Mouse (Mus musculus): ENCODE results near the gene Bbc3.
A peak's percentile ranks its signal among the peaks of the same experiment; 100 is the strongest.
"Not testable (repeated sequence)": the region's sequence is repeated elsewhere in the genome, so short reads cannot be mapped to it uniquely, and the experiment has no call there.

The Bbc3 gene

GRCm38 (mm10) chr7:16308093-16308492 is at the start of gene Bbc3:
Gene Bbc3, plus strand, starts transcription at chr7:16308393.
- not testable (repeated sequence) for DNase-seq (ENCODE audit: low spot score)

DNA sequence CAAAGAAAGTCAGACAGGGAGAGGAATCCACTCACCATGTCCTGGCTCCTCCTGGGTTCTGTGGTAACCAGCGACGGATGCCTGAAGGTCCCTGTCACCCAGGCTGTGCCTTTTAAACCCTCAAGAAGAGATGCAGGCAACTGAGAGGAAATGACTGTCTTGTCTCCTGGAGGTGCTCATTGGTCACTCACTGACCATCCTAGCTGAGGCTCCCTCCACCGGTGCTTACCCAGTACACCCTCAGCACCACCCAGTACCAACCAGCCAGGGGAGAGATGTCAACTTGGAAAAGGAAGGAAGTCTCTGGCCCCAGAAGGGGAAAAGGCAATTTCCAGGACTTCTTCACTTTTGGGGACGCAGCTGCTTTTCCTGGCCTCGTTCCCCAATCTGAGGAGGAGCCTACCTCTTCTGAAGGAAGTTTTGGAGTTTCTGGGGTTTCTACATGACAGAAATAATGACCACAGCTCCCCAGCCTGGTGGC is 49.0 kb upstream of the Bbc3 start, which contains the start of gene C5ar1:
Gene C5ar1 (minus strand): TSS at position 431 of the 481 bp plus-strand sequence.
- no peak for DNase-seq (ENCODE audit: low spot score)

DNA sequence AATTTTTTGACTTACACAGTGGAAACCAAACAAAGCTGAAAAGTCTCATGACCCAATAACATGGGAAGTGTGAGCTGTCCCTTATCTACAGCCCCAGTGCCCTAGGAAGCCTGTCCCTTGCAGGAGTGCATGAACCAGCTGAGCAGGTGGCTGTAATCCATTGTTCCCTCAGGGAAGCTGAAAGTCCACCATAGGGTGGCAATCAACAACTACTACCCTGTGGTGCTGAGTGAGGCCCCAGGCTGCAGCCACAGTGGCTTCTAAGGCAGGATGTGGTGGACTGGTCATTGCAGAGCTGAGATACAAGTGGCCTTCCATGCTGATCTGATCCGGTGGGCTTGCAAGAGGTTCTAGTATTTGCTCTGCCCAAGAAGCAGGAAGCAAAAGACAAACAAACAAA is 47.1 kb upstream of the Bbc3 start:
- no peak for DNase-seq (ENCODE audit: low spot score)

- DNase-seq (ENCODE audit: low spot score), result peak; percentile 84
Observed at GRCm38 (mm10) chr7:16263015-16263787, 45.0 kb upstream of the Bbc3 start.

- DNase-seq (ENCODE audit: low spot score), result no peak
Observed at GRCm38 (mm10) chr7:16263843-16264242, 44.4 kb upstream of the Bbc3 start.

- DNase-seq (ENCODE audit: low spot score), result no peak
Observed at GRCm38 (mm10) chr7:16265856-16266255, 42.3 kb upstream of the Bbc3 start.

- not testable (repeated sequence) for DNase-seq (ENCODE audit: low spot score)
Observed at GRCm38 (mm10) chr7:16266593-16266992, 41.6 kb upstream of the Bbc3 start.

DNA sequence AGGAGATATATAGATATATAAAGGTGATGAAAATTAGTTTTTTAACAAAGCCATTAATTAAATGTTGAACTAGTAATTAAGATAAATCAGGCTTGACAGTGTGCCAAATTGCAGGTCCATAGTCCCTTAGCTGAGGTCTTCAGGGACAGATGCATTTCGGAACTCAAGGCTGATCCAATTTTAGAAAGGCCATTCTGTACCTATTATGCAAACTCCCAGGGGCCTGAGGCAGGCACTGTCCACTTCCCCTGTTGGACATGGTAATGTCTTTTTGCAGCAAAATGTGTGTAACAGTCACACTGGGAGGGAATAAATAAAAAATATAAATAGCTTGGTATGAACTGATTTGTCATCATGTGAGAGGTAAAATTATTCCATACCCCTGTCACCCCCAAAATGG is 37.1 kb upstream of the Bbc3 start:
- no peak for DNase-seq (ENCODE audit: low spot score)

- DNase-seq (ENCODE audit: low spot score), result peak; percentile 72
Observed at GRCm38 (mm10) chr7:16272681-16273080, 35.5 kb upstream of the Bbc3 start.

- peak; percentile 88 for DNase-seq (ENCODE audit: low spot score)
Observed at GRCm38 (mm10) chr7:16273081-16273765, 35.0 kb upstream of the Bbc3 start, which contains the start of gene Inafm1. Gene Inafm1, minus strand, starts transcription at chr7:16273617.

DNA sequence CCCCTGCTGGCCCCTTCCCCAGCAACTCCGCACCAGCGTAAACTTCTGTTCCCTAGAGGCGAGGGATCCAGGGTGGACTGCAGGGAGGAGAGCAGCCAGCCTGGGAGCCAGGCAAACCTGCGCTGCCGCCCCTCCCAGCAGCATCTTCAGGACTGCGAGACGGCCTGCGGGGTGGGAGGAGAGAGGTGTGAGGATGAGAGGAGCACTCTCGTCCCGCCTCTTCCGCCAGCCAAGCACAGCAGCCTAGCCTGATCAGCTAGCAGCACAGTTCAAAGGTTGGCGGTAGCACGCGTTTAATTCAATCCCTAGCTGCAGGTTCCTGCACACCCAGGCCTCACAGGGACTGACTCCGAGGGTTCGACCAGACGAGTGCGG is 34.4 kb upstream of the Bbc3 start:
- peak; percentile 52 for DNase-seq (ENCODE audit: low spot score)

GRCm38 (mm10) chr7:16274922-16275890 is 33.0 kb upstream of the Bbc3 start:
- DNase-seq (ENCODE audit: low spot score), result no peak

DNA sequence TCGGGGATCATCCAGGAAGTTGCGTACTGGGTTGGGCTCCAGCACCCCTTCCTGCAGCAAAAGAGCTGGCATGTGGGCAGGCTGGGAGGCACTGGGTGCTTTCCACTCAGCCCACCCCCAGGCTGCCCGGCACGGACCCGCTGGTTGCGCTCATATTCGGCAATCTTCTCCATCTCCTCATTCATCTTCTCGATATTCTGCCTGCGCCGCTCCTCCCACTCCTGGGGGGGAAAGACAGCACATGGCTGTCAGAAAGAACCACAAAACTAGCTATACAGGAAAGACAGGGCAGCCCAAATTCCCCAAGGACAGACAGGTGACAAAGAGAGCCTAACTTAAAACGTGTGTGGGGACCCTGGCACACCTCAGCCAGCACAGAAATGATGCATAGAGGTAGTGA is 27.5 kb upstream of the Bbc3 start:
- DNase-seq (ENCODE audit: low spot score), result no peak

GRCm38 (mm10) chr7:16282334-16282733 is 25.9 kb upstream of the Bbc3 start:
- no peak for DNase-seq (ENCODE audit: low spot score)

GRCm38 (mm10) chr7:16284001-16284400 is 24.2 kb upstream of the Bbc3 start:
- no peak for DNase-seq (ENCODE audit: low spot score)

DNA sequence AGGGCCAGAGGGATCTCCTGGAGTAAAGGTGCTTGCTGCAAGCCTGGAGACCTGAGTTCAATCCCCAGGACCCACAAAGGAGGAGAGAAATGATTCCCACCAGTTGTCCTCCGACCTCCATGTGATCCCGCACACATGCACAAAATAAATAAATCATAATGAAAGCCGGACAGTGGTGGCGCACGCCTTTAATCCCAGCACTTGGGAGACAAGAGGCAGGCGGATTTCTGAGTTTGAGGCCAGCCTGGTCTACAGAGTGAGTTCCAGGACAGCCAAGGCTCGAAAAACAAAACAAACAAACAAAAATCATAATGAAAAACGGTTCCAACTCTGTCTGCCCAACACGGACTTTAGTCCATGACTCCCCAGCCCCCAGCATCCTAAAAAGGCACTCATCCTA is 23.3 kb upstream of the Bbc3 start:
- no peak for DNase-seq (ENCODE audit: low spot score)

DNA sequence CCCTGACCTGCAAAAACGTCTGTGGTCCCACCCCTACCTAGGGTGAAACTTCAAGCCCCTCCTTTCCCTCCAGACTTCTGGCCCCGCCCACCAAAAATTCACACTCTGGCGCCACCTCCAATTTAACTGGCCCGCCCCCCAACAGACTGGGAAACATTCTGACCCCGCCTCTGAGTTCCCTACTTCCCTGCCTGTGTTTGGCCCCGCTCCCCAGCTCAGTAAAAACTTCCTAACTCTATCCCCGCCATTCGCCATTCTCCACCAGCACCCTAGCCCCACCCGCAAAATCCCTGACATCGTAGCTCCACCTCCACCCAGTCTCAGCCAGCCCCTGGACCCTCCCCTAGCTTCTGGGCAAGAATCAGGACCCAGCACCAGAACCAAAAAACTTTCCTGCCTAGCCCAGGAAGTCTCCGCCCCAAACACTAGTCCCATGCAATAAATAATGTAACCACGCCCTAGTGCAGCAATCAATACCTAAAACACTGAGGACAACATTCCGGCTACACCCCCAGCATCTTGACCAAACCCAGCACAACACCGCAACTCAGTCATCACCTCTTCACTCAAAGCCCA is 22.7 kb upstream of the Bbc3 start:
- peak; percentile 60 for DNase-seq (ENCODE audit: low spot score)

GRCm38 (mm10) chr7:16286026-16286961 is 21.9 kb upstream of the Bbc3 start, which contains the start of gene Ccdc9:
Gene Ccdc9, minus strand, starts transcription at chr7:16286795.
- DNase-seq (ENCODE audit: low spot score), result peak; percentile 100

- DNase-seq (ENCODE audit: low spot score), result no peak
Observed at GRCm38 (mm10) chr7:16287016-16287415, 21.2 kb upstream of the Bbc3 start.

DNA sequence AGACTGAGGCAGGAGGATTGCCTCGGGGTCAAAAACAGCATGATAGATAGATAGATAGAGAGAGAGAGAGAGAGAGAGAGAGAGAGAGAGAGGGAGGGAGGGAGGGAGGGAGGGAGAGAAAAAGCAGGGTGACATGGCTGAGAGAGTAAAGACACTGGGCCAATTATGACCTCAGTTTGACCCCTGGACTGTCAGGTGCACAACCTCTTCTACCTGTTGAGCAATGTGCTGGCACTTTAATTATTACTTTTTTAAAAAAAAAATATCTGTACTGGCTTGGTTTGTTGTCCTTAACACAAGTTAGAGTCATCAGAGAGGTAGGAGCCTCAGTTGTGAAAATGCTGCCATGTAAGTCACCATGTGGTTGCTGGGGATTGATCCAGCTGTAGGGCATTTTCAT is 20.4 kb upstream of the Bbc3 start:
- no peak for DNase-seq (ENCODE audit: low spot score)
